Comparison of ENCODE assay signal across 8 mouse cellular contexts in genomic region chr17:4996121-4996813, GRCm38 (mm10). TPM values are rescaled to one million over a fixed set of nuclear protein-coding genes. Genes with fewer than 3 reads are reported as not detected.
DNase-seq lines count a peak whose midpoint lies in the region; ATAC-seq lines count a peak whose summit lies in the region.

No protein-coding gene starts in this region.

- DNase-seq in frontal cortex, postnatal 10 days (ENCODE audit: low spot score in 2 of 2), result peak; percentile 33 to 50
- DNase-seq in adrenal gland, adult 18-20 months (ENCODE audit: low spot score in 2 of 2), result peak; percentile 58 to 67
- DNase-seq in embryonic facial prominence, embryonic 14.5 days (ENCODE audit: low spot score), result no peak
- peak; percentile 37 to 75 for DNase-seq in kidney, postnatal 36 days
- DNase-seq in midbrain, embryonic 11.5 days (ENCODE audit: low spot score, missing footprints), result no peak

- peak overlapping the region; percentile 100 for H3K27ac ChIP-seq in embryonic facial prominence, embryonic 14.5 days (replicated peaks; ENCODE audit: low read depth, low read length)
- H3K27ac ChIP-seq in heart, embryonic 15.5 days, result peak overlapping the region; percentile 98
- H3K27ac ChIP-seq in midbrain, embryonic 11.5 days (ENCODE audit: low read depth, low read length), result peak overlapping the region; percentile 100
- H3K27ac ChIP-seq in stomach, embryonic 15.5 days, result peak overlapping the region; percentile 100

- H3K27me3 ChIP-seq in embryonic facial prominence, embryonic 14.5 days (replicated peaks; ENCODE audit: control insufficient read depth, insufficient read depth, low read length), result no peaks in the 10 kb centered on the region
- no peaks in the 10 kb centered on the region for H3K27me3 ChIP-seq in heart, embryonic 15.5 days
- H3K27me3 ChIP-seq in midbrain, embryonic 11.5 days (ENCODE audit: control insufficient read depth, insufficient read depth, low read length), result no peaks in the 10 kb centered on the region
- H3K27me3 ChIP-seq in stomach, embryonic 15.5 days (replicated peaks), result no peaks in the 10 kb centered on the region

- peaks cover 23% of the 10 kb centered on the region for H3K4me1 ChIP-seq in embryonic facial prominence, embryonic 14.5 days (ENCODE audit: control insufficient read depth, insufficient read depth, low read length)
- H3K4me1 ChIP-seq in heart, embryonic 15.5 days (replicated peaks), result peaks cover 27% of the 10 kb centered on the region
- H3K4me1 ChIP-seq in midbrain, embryonic 11.5 days (ENCODE audit: control insufficient read depth, insufficient read depth, low read length), result peaks cover 39% of the 10 kb centered on the region
- peaks cover 9% of the 10 kb centered on the region; the same call in 1 of the 2 replicates for H3K4me1 ChIP-seq in stomach, embryonic 15.5 days

- H3K4me2 ChIP-seq in embryonic facial prominence, embryonic 14.5 days (ENCODE audit: low read depth, low read length), result peak overlapping the region; percentile 63
- peak overlapping the region; percentile 76 for H3K4me2 ChIP-seq in heart, embryonic 15.5 days
- H3K4me2 ChIP-seq in midbrain, embryonic 11.5 days, result peak overlapping the region; percentile 64
- peak overlapping the region; percentile 68 for H3K4me2 ChIP-seq in stomach, embryonic 15.5 days

- no peaks in the 10 kb centered on the region for H3K36me3 ChIP-seq in embryonic facial prominence, embryonic 14.5 days (ENCODE audit: control insufficient read depth, insufficient read depth, low read length)
- no peaks in the 10 kb centered on the region for H3K36me3 ChIP-seq in heart, embryonic 15.5 days
- no peaks in the 10 kb centered on the region for H3K36me3 ChIP-seq in midbrain, embryonic 11.5 days (ENCODE audit: control insufficient read depth, insufficient read depth, low read length)
- no peaks in the 10 kb centered on the region for H3K36me3 ChIP-seq in stomach, embryonic 15.5 days

- no peak for ATAC-seq in frontal cortex, adult (ENCODE audit: low TSS enrichment)
- peak; percentile 8 for ATAC-seq in embryonic facial prominence, embryonic 14.5 days (ENCODE audit: low read depth)
- ATAC-seq in heart, embryonic 15.5 days (replicated peaks; ENCODE audit: insufficient number of reproducible peaks, insufficient read depth, low FRiP score, low read depth), result peak; percentile 21
- peak; percentile 13; the same call in 1 of the 2 replicates for ATAC-seq in midbrain, embryonic 11.5 days (ENCODE audit: low FRiP score)
- ATAC-seq in stomach, embryonic 15.5 days (ENCODE audit: insufficient read depth, low FRiP score, low read depth), result 0 out of 2 replicates have a peak, but pooled peaks have one; percentile 15

- under 1% methylated on average over 31 of the region's 95 CpGs for WGBS in embryonic facial prominence, embryonic 14.5 days
- 0% methylated on average over 67 of the region's 95 CpGs for WGBS in heart, embryonic 15.5 days
- under 1% methylated on average over 81 of the region's 95 CpGs for WGBS in midbrain, embryonic 11.5 days
- WGBS in stomach, embryonic 15.5 days, result under 1% methylated on average over 75 of the region's 95 CpGs

- no peaks in the 10 kb centered on the region for H3K9me3 ChIP-seq in embryonic facial prominence, embryonic 14.5 days (ENCODE audit: control insufficient read depth, low read length)
- H3K9me3 ChIP-seq in heart, embryonic 15.5 days (replicated peaks), result no peaks in the 10 kb centered on the region
- no peaks in the 10 kb centered on the region for H3K9me3 ChIP-seq in midbrain, embryonic 11.5 days (ENCODE audit: control insufficient read depth, low read length)
- no peaks in the 10 kb centered on the region for H3K9me3 ChIP-seq in stomach, embryonic 15.5 days

- H3K9ac ChIP-seq in embryonic facial prominence, embryonic 14.5 days (ENCODE audit: low read depth, low read length), result peak overlapping the region; percentile 100
- peak overlapping the region; percentile 97 for H3K9ac ChIP-seq in heart, embryonic 15.5 days
- peak overlapping the region; percentile 100 for H3K9ac ChIP-seq in midbrain, embryonic 11.5 days (ENCODE audit: low read length)
- peak overlapping the region; percentile 96 for H3K9ac ChIP-seq in stomach, embryonic 15.5 days

- peak overlapping the region; percentile 97 for H3K4me3 ChIP-seq in embryonic facial prominence, embryonic 14.5 days (ENCODE audit: low read depth, low read length)
- H3K4me3 ChIP-seq in heart, embryonic 15.5 days, result peak overlapping the region; percentile 97
- H3K4me3 ChIP-seq in midbrain, embryonic 11.5 days (ENCODE audit: low read depth, low read length), result peak overlapping the region; percentile 73
- peak overlapping the region; percentile 90 for H3K4me3 ChIP-seq in stomach, embryonic 15.5 days (replicated peaks)

RNA-seq across cellular contexts. Expression of gene Arid1b, which starts 2.1 kb away (rescaled TPM):
- total RNA-seq in adrenal gland, adult 18-20 months (2021), result 10 to 100 TPM; 43.4 to 59.1 TPM
- 12.4 and 14.3 TPM in 2 replicates for polyA plus RNA-seq in embryonic facial prominence, embryonic 14.5 days (2014; fragmentation: Nextera tagmentation; extraction: Ambion mirVana)
- 5.0 and 8.9 TPM in 2 replicates for polyA plus RNA-seq in heart, embryonic 15.5 days (2015; fragmentation: Nextera tagmentation; extraction: Ambion mirVana)
- 11.6 and 12.2 TPM in 2 replicates for polyA plus RNA-seq in midbrain, embryonic 11.5 days (2014; fragmentation: Nextera tagmentation; extraction: Ambion mirVana)
- polyA plus RNA-seq in stomach, embryonic 15.5 days (2015; fragmentation: Nextera tagmentation; extraction: Ambion mirVana), result 11.2 and 11.4 TPM in 2 replicates

Comparison
In these comparisons a context has a peak if more than half of its experiments do, and no peak if none do; other contexts are left out.
1. DNase-seq: peak in frontal cortex, postnatal 10 days (2 of 2), adrenal gland, adult 18-20 months (2 of 2) and kidney, postnatal 36 days (2 of 2); none in embryonic facial prominence, embryonic 14.5 days (single experiment) and midbrain, embryonic 11.5 days (single experiment).
2. Peak in every context shown above with its lines, with median percentiles within 50 percentile points of each other: H3K27ac ChIP-seq, H3K4me2 ChIP-seq, H3K4me3 ChIP-seq and H3K9ac ChIP-seq.